Mouse (Mus musculus) E14TG2a.4 (cell line): ENCODE results near the gene Svs4.

Source experiments
- CTCF ChIP-seq: conservative IDR thresholded peaks from 2 replicates; pipeline ENCODE4 v1.5.1; 2014; ENCODE audit warnings: low read length
- NANOG ChIP-seq: IDR thresholded peaks from 2 replicates; pipeline ENCODE4 v1.6.1; 2014; ENCODE audit warnings: borderline replicate concordance, low read length, mixed read lengths

DNA sequence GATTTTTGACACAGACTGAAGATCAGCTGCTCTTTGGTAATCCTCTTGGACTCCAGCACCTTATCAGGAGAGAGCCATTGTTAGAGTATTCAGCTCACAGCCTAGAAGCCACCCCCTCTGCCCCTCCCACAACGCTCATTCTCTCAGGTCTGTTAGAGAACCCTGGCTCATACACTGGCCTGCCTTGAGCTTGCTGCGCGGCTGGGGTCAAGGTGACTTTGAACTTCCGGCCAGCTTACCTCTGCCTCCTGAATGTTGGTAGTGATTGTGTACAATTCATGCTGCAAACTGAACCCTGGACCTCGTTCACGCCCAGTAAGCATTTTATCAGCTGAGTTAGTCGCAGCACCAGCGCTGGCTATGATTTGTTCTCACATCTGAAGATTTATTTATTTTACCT is 45.6 kb downstream of the Svs4 start:
- TF ChIP-seq CTCF: no peak
- no peak for TF ChIP-seq NANOG
